Comparison of ENCODE assay signal across 16 mouse cellular contexts in genomic region chr4:87653440-87654165, GRCm38 (mm10).
"Had no signal": no experiment of that assay in that cellular context is flagged by ENCODE, and none has a peak within 500 bp of the region (broad histone marks: within the 10 kb centered on the region; RNA-seq: fewer than 3 reads in every experiment).

No protein-coding gene starts in this region.

- H3K27me3 ChIP-seq: intestine, embryonic 15.5 days; liver, embryonic 13.5 days; lung, embryonic 15.5 days; midbrain, embryonic 13.5 days had no signal

- H3K9ac ChIP-seq: intestine, embryonic 15.5 days; limb, embryonic 12.5 days; liver, embryonic 13.5 days; liver, postnatal 0 days; lung, embryonic 15.5 days; midbrain, embryonic 13.5 days had no signal

- H3K9me3 ChIP-seq: intestine, embryonic 15.5 days; limb, embryonic 12.5 days; liver, embryonic 13.5 days; lung, embryonic 15.5 days; midbrain, embryonic 13.5 days had no signal

- H3K4me2 ChIP-seq: intestine, embryonic 15.5 days; limb, embryonic 12.5 days; liver, embryonic 13.5 days; lung, embryonic 15.5 days; midbrain, embryonic 13.5 days had no signal

- H3K4me1 ChIP-seq: liver, embryonic 13.5 days had no signal

- ATAC-seq: intestine, embryonic 15.5 days; liver, postnatal 0 days; midbrain, embryonic 13.5 days had no signal

- H3K27ac ChIP-seq: intestine, embryonic 15.5 days; layer of hippocampus, adult 2 months; limb, embryonic 12.5 days; liver, embryonic 13.5 days; lung, embryonic 15.5 days; macrophage; midbrain, embryonic 13.5 days had no signal

- H3K4me3 ChIP-seq: intestine, embryonic 15.5 days; layer of hippocampus, adult 2 months; limb, embryonic 12.5 days; liver, embryonic 13.5 days; lung, embryonic 15.5 days; midbrain, embryonic 13.5 days; myocyte had no signal

- DNase-seq: kidney, adult 8-10 months; kidney, postnatal 36 days; liver; liver, embryonic 13.5 days; liver, postnatal 0 days; lung, postnatal 14 days; right cerebral cortex, adult 18-20 months; right cerebral cortex, postnatal 25 days; thymus, postnatal 4 days had no signal

- H3K36me3 ChIP-seq: intestine, embryonic 15.5 days; limb, embryonic 12.5 days; liver, embryonic 13.5 days; lung, embryonic 15.5 days; midbrain, embryonic 13.5 days had no signal
